Mouse (Mus musculus): ENCODE results near the gene Ccdc124.
"Not testable (repeated sequence)": the region's sequence is repeated elsewhere in the genome, so short reads cannot be mapped to it uniquely, and the experiment has no call there.

Gene Ccdc124

DNA sequence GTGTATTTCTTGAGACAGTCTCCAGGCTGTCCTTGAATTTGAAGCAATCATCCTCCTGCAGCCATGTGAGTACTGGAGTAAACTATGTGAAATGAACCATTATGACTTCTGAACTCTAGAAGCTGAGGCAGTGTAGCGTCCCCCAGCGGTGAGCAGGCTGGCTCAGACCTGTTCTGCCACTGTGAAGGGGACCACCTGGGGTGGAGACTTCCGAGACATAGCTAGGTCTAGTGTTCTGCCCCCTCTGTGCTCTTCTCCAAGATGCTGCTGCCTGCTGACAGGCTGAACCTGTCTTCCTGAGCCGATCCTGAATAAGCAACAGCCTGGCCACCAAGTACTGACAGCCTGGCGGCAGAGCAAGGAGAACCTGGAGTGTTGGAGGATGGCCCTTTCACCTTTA lies 28.6 kb downstream of the Ccdc124 start:
- DNase-seq (ENCODE audit: low spot score in 2 of 2), result no peak

DNA sequence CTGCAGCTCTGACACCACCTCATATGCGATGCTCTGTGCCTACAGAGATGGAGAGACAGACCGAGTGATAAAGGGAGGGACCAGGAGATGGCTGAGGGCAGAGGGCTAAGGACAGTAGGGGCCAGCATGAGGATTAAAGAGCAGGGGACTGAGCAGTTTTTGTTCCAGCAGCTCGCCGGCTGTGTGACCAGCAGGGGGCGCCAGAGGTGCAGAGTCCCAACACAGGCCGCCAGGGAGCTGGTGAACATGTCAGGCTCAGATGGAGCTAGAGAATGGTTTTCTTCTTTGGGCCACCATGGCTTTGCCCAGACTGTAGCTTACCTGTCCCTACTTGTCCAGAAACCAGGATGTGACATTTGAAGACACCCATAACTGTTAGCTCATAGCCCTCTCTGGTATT lies 29.2 kb downstream of the Ccdc124 start:
- DNase-seq (ENCODE audit: low spot score in 2 of 2), result peak; percentile 80 to 82

DNA sequence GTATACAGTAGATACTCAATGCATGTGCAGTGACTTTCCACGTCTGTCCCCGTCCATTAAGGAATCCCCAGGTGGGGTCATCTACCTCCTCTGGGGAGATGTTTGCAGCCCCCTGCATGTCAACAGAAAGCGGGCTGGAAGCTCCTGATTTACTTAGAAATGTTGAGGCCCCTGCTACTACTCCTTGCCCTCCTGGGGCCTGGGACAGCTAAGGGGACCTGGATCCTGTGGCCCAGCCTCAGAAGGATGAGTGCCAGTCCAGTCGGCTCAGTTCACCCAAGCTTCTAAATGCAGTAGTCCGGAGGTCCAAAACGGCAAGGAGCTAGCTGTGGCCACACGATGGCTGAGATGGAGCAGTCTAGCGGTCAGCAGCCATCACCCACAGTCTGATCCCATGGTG lies 29.8 kb downstream of the Ccdc124 start:
- DNase-seq (ENCODE audit: low spot score in 2 of 2), result no peak

DNA sequence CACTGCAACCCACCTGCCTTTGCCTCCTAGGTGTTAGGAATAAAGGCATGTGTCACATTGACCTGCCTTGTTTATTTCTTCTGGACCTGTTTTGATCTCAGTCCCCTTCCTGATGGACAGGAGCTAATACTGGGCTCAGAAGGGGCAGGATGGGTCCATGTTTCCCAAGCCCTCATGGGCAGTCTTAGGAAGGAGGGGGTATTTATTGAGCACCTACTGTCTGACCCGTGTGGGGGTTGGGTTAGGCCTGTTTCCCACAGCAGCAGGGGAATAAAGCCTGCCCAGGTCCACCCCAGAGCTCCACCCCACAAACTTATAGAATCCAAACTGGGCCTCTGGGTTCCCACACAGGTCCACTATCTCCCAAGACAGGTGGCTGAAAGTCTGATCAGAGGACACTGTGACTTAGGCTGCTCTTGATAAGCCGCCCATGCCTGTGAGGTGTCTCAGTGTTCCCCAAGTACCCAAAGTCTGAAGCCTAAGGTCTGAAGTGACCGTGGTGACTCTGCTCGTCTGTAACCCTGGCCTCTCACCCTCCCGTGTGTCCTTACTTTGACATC lies 30.4 kb downstream of the Ccdc124 start:
- DNase-seq (ENCODE audit: low spot score in 2 of 2), result no peak

DNA sequence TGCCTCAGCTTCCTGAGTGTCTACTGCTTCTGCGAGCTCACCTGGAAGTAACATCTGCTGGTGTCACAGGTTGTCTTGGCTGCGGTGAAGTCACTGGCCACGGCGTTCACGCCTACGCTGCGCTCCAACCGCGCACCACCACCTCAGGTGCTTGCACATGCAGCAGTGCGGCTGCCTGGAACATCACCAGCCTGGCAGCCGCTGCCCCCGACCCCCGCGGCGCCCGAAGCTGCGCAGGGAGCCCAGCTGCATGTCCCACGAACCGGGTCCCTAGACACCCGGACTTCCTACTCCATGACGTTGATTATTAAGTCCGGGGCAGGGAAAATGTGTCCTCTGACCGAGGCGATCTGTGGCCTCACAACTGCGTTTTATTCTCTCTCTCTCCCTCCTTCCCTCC lies 31.3 kb downstream of the Ccdc124 start:
- no peak for DNase-seq (ENCODE audit: low spot score in 2 of 2)

DNA sequence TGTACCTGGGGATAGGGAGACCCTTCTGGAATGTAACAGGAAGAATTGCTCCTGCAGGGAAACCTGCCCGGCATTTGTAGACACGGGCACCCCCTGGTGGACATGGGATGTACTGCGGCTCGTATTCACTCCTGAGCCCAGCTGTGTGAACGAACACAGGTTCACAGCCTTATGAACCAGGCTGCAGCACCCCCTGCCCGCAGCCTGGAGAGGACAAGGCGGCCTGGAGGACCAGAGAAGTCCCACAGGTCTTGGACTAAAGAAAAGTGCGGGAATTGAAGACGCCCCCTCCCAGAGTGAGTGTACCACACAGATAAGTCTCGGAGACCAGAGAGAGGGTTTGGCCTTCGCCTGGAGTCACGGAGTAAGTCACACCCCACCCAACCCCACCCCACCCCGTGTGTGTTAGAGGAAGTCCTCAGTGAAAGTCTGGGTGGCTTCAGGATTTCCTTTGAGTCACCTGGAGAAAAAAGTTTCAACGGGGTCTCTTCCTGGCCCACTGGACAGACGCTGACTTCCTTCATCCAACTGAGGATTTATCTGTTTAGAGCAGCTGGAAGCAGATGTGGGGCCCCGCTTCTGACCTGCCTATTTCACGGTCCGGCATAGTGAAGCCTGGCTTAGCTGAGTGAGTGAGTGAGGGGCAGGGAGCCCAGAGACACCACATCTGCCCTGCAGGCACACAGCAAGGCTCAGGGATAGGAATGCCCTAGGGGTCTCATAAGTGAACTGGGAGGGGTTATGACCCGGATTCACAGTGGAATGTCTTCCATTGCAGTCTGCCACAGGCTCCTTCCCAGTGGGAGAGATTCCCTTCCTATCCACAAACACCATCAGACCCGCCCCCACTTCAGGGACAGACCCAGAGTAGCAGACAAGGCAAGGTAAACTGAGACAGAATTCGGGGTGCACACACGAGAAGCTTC lies 32.3 kb downstream of the Ccdc124 start:
- DNase-seq (ENCODE audit: low spot score in 2 of 2), result peak; percentile 79 to 95

DNA sequence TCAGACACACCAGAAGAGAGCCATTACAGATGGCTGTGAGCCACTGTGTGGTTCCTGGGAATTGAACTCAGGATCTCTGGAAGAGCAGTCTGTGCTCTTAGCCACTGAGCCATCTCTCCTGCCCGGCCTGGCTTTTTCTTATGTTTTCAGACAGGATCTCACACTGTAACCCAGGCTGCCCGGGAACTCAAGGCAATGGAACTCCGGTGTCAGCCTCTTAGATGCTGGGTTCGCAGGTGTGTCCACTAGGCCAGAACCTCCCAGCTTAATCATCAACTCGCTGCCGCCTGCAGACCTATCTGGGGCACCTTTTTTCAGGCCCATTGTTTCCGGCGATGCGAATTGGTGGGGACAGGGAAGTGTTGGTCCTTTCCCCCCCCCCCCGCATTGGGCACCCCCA lies 33.1 kb downstream of the Ccdc124 start:
- no peak for DNase-seq (ENCODE audit: low spot score in 2 of 2)

DNA sequence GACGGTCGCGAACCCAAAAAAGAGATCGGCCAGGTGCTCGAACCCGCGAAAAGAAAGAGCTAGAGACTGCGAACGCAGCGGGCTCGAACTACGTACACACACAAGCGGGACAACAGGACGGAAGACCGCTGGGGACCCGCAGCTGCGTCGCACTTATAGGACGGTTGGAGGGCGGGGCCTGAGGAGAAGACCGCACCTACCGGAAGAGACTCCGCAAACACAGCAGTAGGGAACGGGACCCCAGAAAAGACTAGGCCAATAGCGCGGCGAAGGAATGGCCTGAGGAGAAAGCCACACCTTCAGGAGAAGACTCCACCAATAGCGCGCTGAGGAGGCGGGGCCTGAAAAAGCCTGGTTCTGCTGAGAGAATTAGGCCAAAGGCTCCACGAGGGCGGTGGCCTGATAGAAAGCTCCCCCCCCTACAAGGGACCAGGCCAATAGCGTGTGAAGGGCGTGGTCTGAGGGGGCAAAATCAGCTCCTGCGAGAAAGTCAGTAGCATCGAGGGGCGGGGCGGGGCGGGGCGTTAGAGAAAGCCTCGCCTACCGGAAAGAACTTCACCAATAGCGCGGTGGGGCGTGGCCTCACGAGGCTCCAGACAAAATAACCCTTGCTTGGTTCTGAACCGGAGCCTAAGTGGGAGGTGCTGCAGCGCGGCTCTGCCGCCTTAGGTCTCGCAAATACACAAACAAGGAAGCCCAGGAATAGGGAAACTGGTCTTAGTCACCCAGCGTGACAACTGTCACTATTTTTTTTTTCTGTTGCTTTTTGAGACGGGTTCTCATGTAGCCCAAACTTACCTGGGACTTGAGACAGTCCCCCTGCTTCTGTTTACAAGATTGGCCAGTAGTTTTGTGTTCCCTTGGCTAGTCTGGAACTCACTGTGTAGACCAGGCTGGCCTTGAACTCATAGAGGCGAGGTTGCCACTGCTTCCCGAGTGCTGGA lies 34.1 kb downstream of the Ccdc124 start, which contains the start of gene Arrdc2:
TSS of gene Arrdc2 (minus strand) at position 313 of the 944 bp plus-strand sequence.
- DNase-seq (ENCODE audit: low spot score in 2 of 2), result peak; percentile 93 to 99

DNA sequence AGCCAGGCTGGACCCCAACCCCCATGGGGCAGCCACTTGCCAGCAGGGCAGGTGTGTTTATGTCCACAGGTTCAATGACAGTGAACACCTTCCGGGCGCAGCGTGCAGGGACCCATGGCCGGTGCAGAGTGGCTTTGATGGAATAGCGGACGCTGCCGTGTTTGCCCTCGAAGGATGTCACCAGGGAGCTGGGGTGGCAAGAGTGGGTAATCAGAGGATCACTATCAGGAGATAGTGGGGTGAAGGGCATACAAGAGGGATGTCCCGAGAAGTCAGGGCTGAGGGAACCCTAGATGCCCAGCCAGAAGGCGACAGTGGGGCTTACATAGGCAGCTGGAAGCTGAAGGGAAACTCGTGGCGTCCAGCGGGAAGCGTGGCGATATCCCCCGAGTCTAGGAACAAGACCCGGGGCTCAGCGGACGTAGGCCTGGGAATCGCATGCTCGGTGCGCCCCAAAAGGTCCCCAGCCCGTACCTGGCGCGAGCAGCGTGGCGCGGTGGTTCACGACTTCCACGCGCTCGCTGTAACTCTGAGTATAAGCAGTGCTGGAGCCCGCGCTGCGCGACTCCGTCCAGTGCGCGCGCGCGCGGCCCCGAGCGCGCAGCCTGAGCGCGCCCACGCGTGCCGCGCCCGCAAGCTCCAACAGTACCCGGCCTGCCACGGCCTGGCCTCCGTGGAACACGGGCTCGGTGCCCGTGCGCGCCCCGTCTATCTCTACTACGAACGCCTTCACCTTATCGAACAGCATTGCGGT lies 34.9 kb downstream of the Ccdc124 start:
- no peak for DNase-seq (ENCODE audit: low spot score in 2 of 2)

DNA sequence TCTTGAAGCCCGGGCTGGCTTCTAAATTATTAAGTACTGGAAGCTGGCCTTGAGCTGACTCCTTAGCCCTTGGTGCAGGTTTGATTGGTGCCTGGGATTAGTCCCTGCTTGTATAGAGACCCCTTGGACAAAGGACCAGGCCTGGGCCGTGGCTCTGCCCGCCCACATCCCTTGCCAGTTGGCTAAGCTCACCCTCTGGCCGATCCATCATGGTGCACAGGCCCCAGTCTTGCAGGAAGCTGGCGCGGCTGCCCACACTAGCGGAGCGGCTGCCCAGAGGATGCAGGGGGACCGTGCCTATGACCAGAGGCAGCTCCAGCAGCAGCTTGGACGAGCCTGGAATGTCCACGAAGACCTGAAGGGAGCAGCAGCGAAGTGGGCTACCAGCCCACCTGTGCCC lies 37.1 kb downstream of the Ccdc124 start:
- DNase-seq (ENCODE audit: low spot score in 2 of 2), result no peak

DNA sequence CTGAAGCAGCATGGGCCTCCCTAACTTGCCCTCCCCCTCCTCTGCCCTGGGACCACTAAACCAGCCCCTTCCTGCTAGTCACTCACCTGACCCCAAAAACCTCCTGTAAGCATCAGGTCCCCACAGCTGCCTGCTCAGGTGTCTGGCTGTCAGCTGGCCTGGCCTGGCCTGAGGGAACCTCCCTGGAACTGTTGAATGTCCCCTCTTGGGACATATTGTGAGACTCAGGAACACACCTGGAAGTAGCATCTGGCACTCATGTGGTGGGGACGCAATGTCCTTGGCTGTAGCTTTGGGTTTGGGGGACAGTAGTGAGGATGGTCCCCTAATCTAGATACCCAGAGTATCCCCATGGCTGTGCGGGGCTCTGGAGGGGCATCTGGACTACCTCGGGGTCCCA lies 39.7 kb downstream of the Ccdc124 start:
- DNase-seq (ENCODE audit: low spot score in 2 of 2), result no peak

DNA sequence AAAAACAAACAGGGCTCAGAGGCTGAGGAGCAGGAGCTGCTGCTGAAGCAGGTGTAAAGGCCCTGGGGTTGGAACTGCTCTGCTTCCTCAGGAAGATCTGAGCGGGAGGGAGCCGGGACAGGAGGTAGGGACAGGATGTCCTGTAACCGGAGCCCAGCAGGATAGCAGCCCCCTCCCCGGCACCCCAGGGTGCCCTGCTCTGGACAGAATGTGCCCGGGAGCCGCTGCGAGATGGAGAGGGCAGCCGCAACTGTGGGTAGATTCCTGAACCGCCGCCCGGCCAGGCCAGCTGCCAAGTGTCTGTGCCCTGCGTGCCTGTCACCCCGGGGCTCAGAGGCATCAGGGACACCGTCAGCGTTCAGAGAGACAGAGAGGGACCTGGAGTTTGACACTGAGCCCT lies 40.2 kb downstream of the Ccdc124 start:
- no peak for DNase-seq (ENCODE audit: low spot score in 2 of 2)

DNA sequence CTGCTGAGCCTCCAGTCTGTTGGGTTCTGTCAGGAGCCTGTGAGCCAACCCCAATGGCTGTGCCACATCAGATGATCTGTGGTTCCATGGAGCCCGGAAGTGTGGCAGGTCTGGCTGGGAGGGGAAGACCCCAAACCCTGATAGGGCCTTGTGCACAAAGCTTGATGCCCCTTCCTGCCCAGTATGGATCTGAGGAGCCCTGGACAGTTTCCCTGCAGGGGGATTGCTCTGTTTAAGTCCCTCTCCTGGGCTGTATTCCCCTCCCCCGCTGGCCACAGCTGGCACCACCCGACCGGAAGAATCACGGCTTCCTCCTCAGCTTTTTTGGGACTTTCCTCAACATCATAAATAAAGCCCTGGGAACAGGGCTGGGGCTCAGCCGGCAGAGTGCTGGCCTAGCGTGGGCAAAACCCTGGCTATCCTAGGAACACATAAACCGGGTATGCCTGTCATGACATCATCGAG lies 40.7 kb downstream of the Ccdc124 start:
- no peak for DNase-seq (ENCODE audit: low spot score in 2 of 2)

DNA sequence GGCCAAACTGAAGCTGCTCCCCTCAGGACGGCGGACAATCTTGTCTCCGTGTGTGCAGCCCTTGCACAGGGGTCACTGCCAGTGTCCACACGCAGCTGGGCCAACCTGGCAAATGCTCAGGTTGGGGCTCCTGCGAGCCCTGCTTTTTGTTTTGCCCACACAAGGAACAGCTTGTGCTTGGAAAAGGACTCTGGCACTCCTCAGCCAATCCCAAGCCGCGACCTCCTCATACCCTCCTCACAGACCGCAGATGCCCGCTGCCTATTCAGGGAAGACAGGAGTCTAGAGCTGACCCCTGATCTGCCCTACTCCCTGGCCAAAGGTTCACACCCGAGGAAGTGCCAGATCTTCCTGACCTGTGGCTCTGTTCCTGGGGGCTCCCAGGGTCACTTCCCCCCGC lies 41.4 kb downstream of the Ccdc124 start:
- no peak for DNase-seq (ENCODE audit: low spot score in 2 of 2)

DNA sequence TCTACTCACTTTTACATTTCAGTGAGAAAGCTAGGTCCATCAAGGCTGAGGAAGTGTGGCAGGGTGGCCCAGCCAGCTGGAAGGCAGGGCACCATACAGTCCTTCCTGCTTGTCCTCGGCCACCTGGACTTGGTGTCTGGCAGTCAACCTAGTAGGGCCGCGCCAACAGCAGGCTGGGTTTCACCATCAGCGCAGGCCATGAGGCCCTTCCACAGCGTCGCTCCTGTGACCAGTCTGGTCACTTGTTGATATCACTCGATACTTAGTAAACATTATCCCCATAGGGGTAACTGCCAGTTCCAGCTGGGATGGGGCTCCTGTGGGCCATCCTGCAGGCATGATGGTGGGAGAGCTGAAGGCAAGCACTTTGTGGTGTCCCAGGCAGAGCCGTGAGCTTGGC lies 42.2 kb downstream of the Ccdc124 start:
- no peak for DNase-seq (ENCODE audit: low spot score in 2 of 2)

DNA sequence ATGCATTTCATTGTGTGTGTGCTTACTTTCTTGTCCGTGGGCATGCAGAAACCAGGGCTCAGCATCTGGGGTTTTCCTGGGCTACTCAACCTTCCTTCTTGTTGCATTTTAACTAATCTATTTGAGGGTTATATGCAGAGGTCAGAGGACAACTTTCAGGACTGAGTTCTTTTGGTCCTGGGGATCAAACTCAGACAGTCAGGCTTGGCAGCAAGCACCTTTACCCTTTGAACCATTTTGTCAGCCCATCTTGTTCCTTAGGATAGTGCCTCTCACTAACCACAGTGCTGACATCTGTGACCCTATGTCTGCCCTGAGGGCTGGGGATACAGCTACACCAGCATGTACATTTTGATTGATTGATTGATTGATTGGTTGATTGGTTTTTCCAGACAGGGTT lies 45.9 kb downstream of the Ccdc124 start:
- no peak for DNase-seq (ENCODE audit: low spot score in 2 of 2)

DNA sequence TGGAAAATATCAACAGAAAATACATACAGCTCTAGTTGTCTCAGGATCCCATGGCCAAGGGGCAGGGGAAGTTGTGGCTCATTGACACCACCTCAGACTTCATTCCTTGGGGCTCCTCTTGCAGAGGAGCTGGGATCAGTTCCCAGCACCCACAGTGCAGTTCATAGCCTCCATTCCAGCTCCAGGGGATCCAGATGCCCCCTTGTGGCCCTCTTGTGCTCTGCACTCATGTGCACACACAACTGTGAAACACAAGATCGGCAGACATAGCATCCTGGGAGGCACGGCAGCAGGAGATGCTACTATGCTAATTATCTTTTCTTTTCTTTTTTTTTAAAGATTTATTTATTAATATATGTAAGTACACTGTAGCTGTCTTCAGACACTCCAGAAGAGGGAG lies 46.7 kb downstream of the Ccdc124 start:
- DNase-seq (ENCODE audit: low spot score in 2 of 2), result no peak

DNA sequence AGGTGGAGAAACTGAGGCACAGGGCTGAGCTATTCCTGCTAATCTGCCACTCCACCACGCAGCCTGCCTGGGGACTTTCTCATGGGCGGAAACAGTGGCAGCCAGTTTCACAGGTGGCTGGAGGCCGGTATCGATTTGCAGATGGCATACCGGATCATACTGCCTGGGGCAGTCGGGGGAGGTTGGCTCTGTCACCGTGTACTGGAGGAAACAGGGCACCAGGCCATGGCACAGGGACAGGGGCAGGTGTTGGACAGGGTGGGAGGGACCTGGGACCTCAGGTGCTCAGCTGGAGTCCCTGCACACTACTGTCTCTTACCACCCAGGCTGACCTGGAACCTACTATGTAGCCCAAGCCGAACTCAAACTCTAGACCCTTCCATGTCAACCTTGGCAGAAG lies 47.9 kb downstream of the Ccdc124 start:
- no peak for DNase-seq (ENCODE audit: low spot score in 2 of 2)

DNA sequence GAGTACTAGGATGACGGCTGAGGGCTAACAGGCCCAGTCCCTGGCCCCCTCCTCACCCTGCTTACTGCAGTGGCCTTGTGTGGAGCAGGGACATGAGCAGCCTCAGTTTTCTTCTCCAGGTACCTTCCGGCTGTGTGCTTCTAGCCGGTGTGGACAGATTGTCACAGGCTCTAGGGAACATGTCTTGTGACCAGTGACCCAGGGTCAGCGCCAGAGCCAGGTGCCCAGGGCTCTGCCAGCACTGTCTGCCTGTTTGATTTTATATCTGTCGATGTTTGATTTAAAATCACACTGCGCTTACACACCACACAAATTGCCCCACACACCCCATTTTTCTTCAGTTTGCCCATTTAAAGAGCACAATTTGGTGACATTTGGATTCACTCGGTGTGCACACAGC lies 49.9 kb downstream of the Ccdc124 start:
- DNase-seq (ENCODE audit: low spot score in 2 of 2), result no peak

DNA sequence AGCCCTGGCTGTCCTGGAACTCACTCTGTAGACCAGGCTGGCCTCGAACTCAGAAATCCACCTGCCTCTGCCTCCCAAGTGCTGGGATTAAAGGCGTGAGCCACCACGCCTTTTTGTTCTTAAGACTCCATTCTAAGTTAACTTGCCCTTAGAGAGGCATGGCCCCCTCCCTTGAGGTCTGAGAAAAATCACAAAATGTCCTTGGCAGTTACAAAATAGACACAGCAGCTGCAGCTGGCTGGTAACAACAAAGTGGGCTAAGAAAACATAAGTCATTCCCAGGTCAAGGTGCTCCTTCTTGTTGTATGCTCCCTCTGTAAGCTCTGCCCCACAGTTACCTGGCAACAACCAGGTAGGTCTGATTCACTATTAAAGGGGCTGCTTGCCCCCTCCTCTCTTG lies 51.1 kb downstream of the Ccdc124 start:
- not testable (repeated sequence) for DNase-seq (ENCODE audit: low spot score in 2 of 2)

DNA sequence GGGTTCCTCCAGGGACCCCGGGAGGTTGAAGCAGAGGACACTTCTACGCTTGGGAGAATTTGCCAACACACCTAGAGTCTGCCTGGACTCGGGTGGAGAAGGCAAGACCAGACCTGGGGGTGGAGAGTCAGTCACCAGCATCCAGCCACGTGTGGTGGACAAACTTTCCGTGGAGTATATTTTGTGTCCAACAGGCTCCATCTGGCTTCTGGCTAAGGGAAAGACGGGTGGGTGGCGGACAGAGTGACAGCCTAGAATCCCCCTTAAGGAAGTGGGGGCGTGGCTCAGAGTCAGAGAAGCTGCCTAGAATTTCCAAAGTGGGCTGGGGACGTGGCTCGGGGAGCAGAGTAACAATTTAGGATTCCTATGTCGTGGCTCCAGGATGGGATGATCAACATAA lies 51.7 kb downstream of the Ccdc124 start:
- no peak for DNase-seq (ENCODE audit: low spot score in 2 of 2)

Measured in urinary bladder, adult 18-20 months (tissue).